Mouse (Mus musculus) small intestine, adult 2 months (tissue): Measurements from ENCODE around the gene Cga. TPM values are rescaled to one million over a fixed set of nuclear protein-coding genes. Genes with fewer than 3 reads are reported as not detected.

Source experiments
- H3K27ac ChIP-seq: fragments of 200-500 bp; 2 replicates; pipeline ENCODE4 v1.5.1; 2012; ENCODE audit warnings: low read depth, low read length, control low read depth, inconsistent platforms; ENCODE audit not compliant: insufficient read depth
- H3K27me3 ChIP-seq: fragments of 200-500 bp; 2 replicates; pipeline ENCODE4 v1.6.1; 2012; ENCODE audit warnings: mild to moderate bottlenecking, moderate library complexity, low read length, inconsistent platforms; ENCODE audit not compliant: control insufficient read depth, insufficient read depth
- H3K36me3 ChIP-seq: fragments of 200-500 bp; 2 replicates; pipeline ENCODE4 v1.6.1; 2012; ENCODE audit warnings: mild to moderate bottlenecking, low read length, control low read depth, inconsistent platforms; ENCODE audit not compliant: control insufficient read depth, insufficient read depth
- H3K4me1 ChIP-seq: fragments of 200-500 bp; 2 replicates; pipeline ENCODE4 v1.6.1; 2012; ENCODE audit warnings: low read length, inconsistent platforms, mixed read lengths; ENCODE audit not compliant: control insufficient read depth, insufficient read depth, insufficient read length
- H3K4me3 ChIP-seq: fragments of 200-500 bp; 2 replicates; pipeline ENCODE4 v1.5.1; 2012; ENCODE audit warnings: low read depth, mild to moderate bottlenecking, control low read depth, inconsistent platforms, low read length, moderate library complexity
- CTCF ChIP-seq: fragments of 200-500 bp; IDR thresholded peaks from 2 replicates; pipeline ENCODE4 v1.5.1; 2012; ENCODE audit warnings: low read depth, mild to moderate bottlenecking, control low read depth, inconsistent platforms, low read length, moderate library complexity, mixed read lengths; ENCODE audit not compliant: insufficient replicate concordance, insufficient read length; ENCODE audit errors: extremely low read depth
- POLR2A ChIP-seq: fragments of 200-500 bp; IDR thresholded peaks from 2 replicates; pipeline ENCODE4 v1.6.1; 2012; ENCODE audit warnings: low read depth, mild to moderate bottlenecking, control low read depth, inconsistent platforms, low read length, moderate library complexity
- WGBS: fragments of 180-500 bp; shearing (Covaris S2); methylation state at CpG from one replicate; pipeline ENCODE4 v1.1.7; 2018; 5-methylcytosine and 5-hydroxymethylcytosine counted together
- polyA plus RNA-seq: library from polyadenylated mRNA; depleted of rRNA; stranded (reverse); fragments of >200 nt; gene quantifications from 2 replicates; pipeline ENCODE4 v1.2.3, GENCODE M21; 2012; rRNA removed

Gene Cga
- polyA plus RNA-seq, 1 experiment = not detected

GRCm38 (mm10) chr4:34941046-34941445 lies 47.5 kb downstream of the Cga start:
- Histone ChIP-seq H3K27ac (no peak overlapping the region), H3K4me1 (no peaks in the 10 kb centered on the region), H3K36me3 (no peaks in the 10 kb centered on the region), H3K27me3 (no peaks in the 10 kb centered on the region), H3K4me3 (no peak overlapping the region)
- WGBS = 93% methylated on average over 25 of the region's 25 CpGs
- TF ChIP-seq CTCF (no peak), POLR2A (no peak)

- H3K27me3 ChIP-seq = no peaks in the 10 kb centered on the region
- no peak overlapping the region for H3K27ac ChIP-seq
- TF ChIP-seq POLR2A = no peak
- TF ChIP-seq CTCF = no peak
- peaks cover 2% of the 10 kb centered on the region; the same call in 1 of the 2 replicates for H3K4me1 ChIP-seq
- no peak overlapping the region for H3K4me3 ChIP-seq
- peaks cover 5% of the 10 kb centered on the region; the same call in 1 of the 2 replicates for H3K36me3 ChIP-seq
These were observed 53.6 kb downstream of the Cga start for GRCm38 (mm10) chr4:34947181-34947580.

GRCm38 (mm10) chr4:34953716-34954115 lies 60.1 kb downstream of the Cga start:
- H3K27ac ChIP-seq = no peak overlapping the region
- WGBS = 87% methylated on average over 10 of the region's 10 CpGs
- no peaks in the 10 kb centered on the region for H3K27me3 ChIP-seq
- peaks cover 10% of the 10 kb centered on the region for H3K36me3 ChIP-seq
- TF ChIP-seq POLR2A = no peak
- H3K4me1 ChIP-seq = no peaks in the 10 kb centered on the region
- H3K4me3 ChIP-seq = no peak overlapping the region

Other genes starting within 250 kb of the Cga start
- 5.4 and 5.5 TPM in 2 replicates for gene Slc35a1, start 206.3 kb upstream of the Cga start, polyA plus RNA-seq
- not detected in 2 replicates for gene Cfap206, start 163.6 kb upstream of the Cga start, polyA plus RNA-seq
- not detected in 2 replicates for gene Gm136, start 137.5 kb upstream of the Cga start, polyA plus RNA-seq
- gene Smim8, start 115.4 kb upstream of the Cga start, polyA plus RNA-seq = 0.41 and 0.66 TPM in 2 replicates
- 0.30 and 0.94 TPM in 2 replicates for gene Zfp292, start 10.8 kb upstream of the Cga start, polyA plus RNA-seq